Mouse (Mus musculus): ENCODE measurements around the gene Eaf1.
A peak's percentile ranks its signal among the peaks of the same experiment; 100 is the strongest.

Gene Eaf1

DNA sequence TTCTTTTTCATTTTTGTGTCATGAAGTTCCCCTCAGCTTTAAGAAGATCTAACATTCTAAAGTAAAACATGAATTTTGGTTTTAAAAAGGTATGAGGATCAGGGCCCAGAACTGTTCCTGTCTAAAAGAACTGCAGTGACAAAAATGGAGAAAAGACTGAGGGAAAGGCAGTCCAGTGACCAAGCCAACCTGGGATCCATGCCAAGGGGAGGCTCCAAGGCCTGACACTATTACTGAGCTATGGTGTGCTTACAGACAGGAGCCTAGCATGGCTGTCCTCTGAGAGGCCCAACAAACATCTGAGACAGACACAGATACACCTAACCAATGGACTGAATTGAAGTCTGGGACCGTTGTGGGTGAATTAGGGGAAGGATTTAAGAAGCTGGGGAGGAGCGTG, 15.7 kb downstream of the Eaf1 start:
- no peak for DNase-seq (ENCODE audit: low read depth, low spot score)

DNA sequence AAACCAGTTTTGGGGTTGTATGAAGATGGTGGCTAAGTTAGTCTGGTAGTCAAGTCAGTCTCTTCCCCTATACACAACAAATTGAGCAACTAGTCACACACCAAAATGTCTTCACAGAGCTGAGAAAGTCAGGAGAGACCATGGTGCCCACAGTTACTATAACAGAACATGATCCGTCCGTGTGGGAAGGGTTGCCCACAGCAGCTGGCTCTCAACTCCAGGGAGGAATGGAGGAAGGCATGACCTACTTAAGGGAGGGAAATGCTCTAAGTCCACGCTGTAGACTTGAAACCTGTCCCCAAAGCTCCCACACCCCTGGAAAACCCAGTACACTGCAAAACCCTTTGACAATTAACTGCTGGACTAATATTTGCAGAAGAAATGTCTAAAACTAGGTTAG, 16.1 kb downstream of the Eaf1 start:
- DNase-seq (ENCODE audit: low read depth, low spot score) = no peak

DNA sequence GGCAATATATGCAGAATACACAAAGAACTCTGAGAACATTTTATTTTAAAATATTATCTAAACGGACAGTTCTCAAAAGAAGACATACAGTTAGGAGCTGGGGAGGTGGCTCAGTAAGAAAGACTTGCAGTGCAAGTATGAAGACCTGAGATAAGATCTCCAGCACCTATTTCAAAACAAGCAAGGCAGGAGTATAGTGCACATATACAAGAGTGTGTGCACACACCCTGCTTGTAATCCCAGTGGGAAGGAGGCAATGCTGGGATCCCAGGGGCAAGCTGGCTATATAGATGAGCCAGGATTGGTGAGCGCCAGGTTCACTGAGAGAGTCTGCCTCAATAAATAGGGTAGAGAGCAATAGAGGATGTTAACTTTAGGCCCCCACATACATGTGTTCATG, 21.7 kb downstream of the Eaf1 start:
- no peak for DNase-seq (ENCODE audit: low read depth, low spot score)

DNA sequence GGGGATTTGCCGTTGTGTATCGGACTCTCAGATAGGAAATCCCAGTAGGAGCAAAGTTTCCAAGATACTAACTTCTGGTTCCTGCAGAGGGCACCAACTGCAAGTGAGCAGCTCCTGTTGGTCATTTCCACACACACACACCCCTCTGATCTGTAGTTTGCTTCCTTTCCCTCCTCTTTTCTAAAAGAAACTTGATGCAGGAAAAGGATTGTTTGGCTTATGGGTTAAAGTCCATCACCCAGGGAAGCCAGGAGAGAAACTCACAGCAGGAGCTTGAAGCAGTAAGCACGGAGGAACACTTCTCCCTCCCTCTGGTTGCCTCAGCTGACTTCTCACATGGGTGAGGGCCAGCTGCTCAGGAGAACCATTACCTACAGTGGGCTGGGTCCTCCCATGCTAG, 25.0 kb downstream of the Eaf1 start:
- no peak for DNase-seq (ENCODE audit: low read depth, low spot score)

DNA sequence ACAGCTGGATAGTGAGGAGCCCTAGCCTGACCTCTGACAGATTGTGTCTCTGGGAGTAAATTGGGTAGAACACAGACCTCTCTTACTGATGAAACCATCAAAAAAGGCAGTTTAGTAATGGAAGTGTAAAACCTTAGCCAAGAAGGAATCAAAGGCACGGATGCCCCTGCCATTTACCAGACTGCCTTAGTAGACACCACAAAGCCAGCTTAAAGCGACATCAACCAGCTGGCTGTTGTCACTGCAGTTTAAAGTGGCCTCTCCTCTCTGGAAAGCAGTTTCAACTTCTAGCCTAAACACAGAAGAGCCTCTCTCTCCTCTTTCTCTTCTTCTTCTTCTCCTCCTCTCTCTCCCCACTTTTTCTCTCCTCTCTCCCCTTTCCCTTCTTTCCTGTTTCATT, 27.1 kb downstream of the Eaf1 start:
- DNase-seq (ENCODE audit: low read depth, low spot score) = no peak

DNA sequence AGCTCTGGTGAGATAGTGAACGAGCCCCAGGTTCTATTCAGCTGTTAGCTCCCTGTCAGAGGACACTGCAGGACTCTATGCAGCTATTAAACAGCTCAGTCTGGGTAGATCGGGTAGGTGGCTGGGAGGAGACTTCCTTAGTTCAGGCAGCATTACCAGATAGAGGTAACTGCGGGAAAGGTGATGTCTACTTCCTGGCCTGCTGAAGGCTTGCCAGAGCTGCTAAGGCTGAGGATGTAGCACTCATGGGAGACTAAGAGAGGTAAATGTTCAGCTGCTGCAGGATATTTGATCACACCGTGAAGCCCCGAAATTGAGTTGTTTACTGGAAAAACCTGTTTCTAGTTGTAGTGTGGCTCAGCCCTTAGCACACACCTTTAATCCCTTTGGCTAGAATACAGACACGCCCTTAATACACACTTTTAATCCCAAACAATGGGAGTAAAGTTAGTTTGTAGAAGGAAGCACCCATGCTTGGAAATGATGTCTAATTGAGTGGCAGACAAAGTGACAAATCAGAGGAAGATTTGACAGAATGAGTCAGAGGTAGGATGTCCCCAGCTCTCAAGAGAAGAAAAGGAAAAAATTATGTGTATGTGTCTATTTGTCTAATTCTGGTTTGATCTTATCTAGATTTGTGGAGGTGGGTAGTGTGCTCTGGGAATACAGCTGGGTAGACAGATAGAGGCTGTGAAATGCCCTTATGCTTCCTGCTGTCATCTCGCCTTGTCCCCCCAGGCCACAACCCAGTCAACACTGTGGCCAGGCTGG, 31.0 kb downstream of the Eaf1 start:
- DNase-seq (ENCODE audit: low read depth, low spot score) = peak; percentile 47

DNA sequence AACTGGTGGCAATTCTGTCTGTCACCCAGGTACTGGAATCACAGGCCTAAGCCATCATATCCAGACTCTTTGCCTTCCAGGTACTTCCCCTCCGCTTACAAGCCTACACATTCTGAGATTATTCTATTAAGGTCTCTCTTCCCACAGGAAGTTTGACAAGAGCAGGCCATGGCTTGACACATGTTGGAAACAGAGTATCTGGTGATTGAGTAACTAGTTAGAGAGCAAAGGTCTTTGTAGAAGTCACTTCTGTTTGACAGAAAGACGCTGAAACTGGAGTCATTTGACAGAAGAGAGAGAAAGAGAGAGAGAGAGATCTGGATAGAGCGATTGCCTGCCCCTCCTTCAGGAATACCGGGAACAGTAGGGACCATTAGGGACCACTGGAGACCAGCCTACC, 36.6 kb downstream of the Eaf1 start:
- DNase-seq (ENCODE audit: low read depth, low spot score) = no peak

DNA sequence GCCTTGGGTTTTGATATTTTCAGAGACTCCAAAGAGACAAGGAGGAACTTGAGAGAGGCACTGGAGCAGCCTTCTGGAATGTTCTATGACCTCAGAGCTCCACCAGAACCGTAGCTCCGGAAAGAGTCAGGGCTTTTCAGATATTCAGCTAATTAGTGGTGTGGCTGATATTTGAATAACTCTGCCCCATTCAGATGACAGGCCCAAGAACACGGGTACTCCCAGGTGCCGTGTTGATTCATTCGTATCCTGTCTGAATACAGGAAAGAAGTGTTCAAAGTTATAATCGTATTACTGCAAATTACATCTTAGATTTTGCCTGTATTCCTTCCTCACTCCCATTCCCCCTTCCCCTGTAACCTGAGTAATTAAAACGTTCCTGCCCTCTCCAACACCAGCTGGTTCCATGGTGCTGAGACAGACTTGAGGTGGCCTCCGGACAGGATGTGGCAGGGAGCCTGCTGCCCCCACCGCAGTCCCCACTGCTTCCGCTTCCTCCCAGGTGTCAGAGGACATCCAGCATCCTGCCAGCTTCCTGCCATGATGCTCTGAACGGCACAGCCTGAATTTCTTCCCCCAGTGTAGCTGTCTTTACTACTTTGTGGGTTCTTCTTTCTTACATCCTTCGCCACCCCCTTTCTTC, 37.4 kb downstream of the Eaf1 start:
- DNase-seq (ENCODE audit: low read depth, low spot score) = peak; percentile 79

DNA sequence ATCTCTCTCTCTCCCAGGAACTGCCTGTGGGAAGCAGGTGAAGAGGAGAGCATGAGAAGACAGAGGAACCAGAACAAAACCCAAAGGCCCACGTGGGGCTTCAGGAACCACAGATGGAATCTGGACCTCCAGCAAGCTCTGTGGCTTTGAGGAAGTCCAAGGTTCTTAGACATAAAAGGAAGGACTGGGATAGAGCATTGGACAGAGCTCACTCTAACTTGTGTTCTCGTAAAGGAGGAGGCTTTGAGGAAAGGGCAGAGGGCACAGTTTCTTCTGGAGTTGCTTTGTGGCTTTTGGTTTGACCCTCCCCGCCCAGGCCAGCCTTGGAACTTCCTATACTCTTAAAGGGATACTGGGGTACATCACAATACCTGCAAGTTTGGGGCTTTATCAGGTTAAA, 38.5 kb downstream of the Eaf1 start:
- DNase-seq (ENCODE audit: low read depth, low spot score) = no peak

DNA sequence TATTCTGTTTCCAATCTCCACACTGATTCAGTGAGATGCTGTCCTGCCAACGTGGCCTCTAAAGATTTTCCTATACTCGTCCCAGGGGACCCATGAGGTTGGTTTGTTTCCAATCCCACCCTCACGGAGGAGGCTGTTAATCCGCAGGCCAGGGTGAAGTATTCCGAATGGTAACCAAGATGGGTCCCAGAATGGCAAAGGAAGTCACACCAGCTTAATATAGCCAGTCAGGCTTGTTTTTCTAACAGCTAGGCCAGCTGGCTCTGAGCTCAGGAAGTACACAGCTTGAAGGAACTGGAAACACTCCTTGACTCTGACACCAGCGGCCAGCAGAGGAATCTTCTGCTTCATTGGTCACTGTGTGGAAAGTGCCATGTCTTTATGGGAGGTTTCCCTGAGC, 43.1 kb downstream of the Eaf1 start:
- DNase-seq (ENCODE audit: low read depth, low spot score) = no peak

DNA sequence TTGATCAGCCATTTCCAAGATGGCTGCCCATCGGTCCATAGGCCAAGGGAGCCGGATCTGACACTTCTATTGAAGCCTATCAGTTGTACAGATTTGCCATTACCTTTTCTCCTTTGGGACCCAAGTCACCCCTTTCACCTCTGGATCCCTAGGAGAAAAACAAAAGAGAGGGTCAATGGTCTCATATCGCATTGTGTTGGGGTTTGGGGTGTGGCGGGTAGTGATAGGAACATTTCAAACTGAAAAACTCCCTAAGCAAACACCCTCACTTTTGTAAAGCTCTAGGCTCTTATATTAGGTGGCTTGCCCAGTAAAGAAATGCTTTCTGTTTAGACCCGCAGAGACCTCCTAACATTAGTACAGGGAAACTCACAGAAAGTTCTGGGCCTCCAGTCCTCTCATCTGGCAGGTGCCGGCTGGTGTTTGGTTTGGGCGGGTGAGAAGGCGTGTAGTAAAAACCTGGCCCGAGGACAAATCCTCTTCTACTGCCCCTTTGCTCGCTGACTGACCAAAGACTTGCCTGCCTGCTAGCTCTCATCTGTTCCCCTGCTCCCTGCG, 49.8 kb downstream of the Eaf1 start:
- DNase-seq (ENCODE audit: low read depth, low spot score) = no peak

DNA sequence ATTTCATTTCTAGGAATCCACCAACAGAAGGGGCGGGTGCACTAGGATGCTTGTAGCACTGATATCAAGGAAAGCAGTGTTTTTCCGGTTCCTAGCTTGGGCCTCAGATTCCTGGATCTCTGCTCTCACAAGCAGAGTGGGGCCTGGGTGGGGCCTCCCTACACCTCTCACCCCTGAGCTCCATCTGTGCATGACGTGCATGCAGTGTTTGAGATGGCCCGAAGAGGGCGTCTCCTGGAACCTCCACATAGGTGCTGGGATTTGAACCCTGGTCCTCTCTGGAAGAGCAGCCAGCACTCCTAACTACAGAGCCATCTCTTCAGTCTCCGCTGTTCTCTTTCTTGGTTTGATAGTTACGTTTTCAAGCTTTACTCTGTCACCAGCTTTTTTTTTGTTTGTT, 60.8 kb downstream of the Eaf1 start:
- no peak for DNase-seq (ENCODE audit: low read depth, low spot score)

DNA sequence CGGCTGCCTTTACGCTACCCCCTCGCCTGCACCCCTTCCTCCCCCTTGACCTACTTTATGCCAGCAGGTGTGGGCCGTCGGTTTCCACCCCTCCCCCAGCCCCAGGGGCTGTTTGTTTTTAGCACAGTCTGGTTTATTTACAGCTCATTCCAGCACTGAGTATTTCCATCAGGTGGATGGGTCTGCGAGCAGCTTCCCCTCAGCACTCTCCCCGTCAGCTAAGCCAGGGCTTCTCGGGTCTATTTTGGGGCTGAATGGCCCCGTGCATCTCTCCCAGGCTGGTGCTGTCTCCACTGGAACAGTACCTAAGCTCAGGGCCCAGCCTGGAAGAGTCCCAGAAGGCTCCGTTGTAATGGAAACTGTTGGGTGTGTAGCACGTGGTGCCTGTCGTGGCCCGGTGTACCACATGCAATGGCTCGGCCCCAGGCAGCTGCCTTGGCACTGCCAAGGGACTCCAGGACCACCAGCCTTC, 61.8 kb downstream of the Eaf1 start:
- DNase-seq (ENCODE audit: low read depth, low spot score) = peak; percentile 31

DNA sequence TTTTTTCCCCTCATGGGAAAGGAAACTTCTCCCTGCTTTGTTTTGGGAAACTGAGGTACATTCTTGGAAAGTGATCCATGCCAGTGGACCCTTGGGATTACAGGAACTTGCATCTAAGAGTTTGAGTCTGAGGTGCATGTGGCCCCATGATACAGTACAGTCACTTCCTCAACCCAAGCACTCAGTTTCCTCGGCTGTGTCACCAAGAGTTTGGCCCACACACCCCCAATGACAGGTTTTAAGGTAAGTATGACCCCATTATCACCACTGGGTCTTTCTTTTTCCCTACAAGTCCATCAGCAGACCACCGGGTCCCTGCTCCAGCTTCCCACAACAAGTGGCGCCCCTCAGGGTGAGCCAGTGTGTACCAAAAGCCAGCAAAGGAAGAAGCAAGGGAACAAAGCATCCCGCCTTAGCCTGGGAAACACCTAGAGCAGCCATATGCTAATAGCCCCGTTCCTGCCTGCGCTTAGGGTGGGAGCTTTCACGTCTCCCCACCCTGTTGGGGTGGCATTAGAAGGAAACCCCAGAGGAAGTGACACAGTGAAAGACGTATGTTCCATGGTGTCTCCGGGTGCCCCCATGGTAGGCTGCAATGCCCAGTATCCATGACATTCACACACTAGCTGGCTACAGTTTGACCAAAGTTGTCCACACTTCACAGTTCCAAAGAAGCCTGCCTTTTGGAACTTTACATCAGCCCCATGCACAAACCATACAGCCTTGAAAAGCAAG, 62.5 kb downstream of the Eaf1 start:
- no peak for DNase-seq (ENCODE audit: low read depth, low spot score)

DNA sequence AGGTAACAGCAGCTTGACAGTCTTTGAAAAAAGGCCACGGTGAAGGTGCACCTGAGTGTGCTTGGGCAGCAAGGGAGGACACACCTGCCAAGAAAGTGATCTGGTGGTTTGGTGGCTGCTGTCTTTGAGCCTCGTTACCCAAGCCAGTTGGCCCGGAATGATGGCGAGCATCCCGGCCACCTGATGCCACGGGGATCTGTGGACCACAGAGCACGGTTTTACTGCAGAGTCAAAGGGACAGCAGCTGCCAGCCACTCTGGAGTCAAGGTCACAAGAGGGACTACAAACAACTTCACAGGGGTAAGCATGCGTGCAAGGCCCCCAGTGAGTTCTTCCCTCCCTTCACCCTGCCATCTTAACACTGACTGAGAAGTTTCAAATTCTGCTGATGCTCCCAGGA, 63.1 kb downstream of the Eaf1 start:
- no peak for DNase-seq (ENCODE audit: low read depth, low spot score)

DNA sequence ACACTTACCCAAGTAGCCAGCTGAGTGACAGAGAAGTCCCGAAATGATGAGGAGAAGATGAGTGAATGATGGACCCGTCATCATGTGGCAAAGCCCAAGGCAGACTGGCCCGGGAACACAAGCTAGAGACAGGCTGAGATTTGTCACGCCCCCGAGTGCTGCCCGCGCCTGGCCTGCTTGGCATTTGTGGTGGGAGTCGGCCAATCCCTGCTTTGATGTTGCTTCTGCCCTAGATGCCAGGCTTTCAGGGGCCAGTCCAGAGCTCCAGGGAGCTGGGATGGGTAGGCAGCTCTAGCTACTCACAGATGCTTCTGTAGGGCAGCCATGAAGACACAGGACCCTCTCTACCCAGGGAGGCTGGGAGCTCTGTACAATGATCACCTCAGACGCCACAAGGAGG, 63.6 kb downstream of the Eaf1 start:
- DNase-seq (ENCODE audit: low read depth, low spot score) = no peak

DNA sequence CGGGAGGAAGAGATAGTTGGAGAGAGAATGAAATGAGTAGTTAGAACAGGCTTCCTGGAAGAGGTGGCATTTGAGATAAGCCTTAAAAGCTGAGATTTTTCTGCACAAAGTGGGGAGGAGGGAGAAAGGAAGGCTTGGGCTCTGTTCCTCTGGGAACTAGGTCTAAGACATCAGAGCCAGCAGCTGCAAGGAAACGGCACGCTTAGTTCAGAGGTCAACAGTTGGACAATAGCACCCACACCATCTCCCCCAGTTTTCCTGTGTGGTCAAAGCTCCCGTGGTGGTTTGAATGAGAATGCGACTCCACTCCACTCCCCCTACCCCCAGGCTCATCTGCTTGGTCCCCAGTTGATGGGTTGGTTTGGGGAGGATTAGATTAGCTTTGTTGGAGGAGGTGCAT, 65.0 kb downstream of the Eaf1 start:
- DNase-seq (ENCODE audit: low read depth, low spot score) = no peak
